Mouse (Mus musculus) limb, embryonic 15.5 days (tissue): ENCODE data around the gene Prss36. TPM values are rescaled to one million over a fixed set of nuclear protein-coding genes. Genes with fewer than 3 reads are reported as not detected.
A peak's percentile ranks its signal among the peaks of the same experiment; 100 is the strongest.
"Not testable (repeated sequence)": the region's sequence is repeated elsewhere in the genome, so short reads cannot be mapped to it uniquely, and the experiment has no call there.

ENCODE experiments used
- ATAC-seq: fragments of 200-750 bp; cut with Nextera tagmentation; 2 replicates; pipeline ENCODE4 v1.8.0; 2017; ENCODE audit warnings: low read depth, moderate TSS enrichment; ENCODE audit not compliant: insufficient number of reproducible peaks, low FRiP score, low TSS enrichment
- H3K27ac ChIP-seq: fragments of 300-500 bp; sonication (generic); 2 replicates; pipeline ENCODE4 v1.5.1; 2015; ENCODE audit warnings: moderate library complexity, mild to moderate bottlenecking, inconsistent platforms
- H3K27me3 ChIP-seq: fragments of 300-500 bp; sonication (generic); 2 replicates; pipeline ENCODE4 v1.6.1; 2015; ENCODE audit warnings: inconsistent platforms
- H3K36me3 ChIP-seq: fragments of 300-500 bp; sonication (generic); 2 replicates; pipeline ENCODE4 v1.6.1; 2015; ENCODE audit warnings: inconsistent platforms
- H3K4me1 ChIP-seq: fragments of 300-500 bp; sonication (generic); 2 replicates; pipeline ENCODE4 v1.6.1; 2015; ENCODE audit warnings: inconsistent platforms
- H3K4me2 ChIP-seq: fragments of 300-500 bp; sonication (generic); 2 replicates; pipeline ENCODE4 v1.6.1; 2015; ENCODE audit warnings: mild to moderate bottlenecking, inconsistent platforms
- H3K4me3 ChIP-seq: fragments of 300-500 bp; sonication (generic); 2 replicates; pipeline ENCODE4 v1.5.1; 2015; ENCODE audit warnings: mild to moderate bottlenecking, inconsistent platforms
- H3K9ac ChIP-seq: fragments of 300-500 bp; sonication (generic); 2 replicates; pipeline ENCODE4 v1.6.1; 2015; ENCODE audit warnings: inconsistent platforms
- H3K9me3 ChIP-seq: fragments of 300-500 bp; sonication (generic); 2 replicates; pipeline ENCODE4 v1.6.1; 2016; ENCODE audit warnings: inconsistent platforms
- WGBS: fragments of 180-500 bp; shearing (Covaris S2); methylation state at CpG from one replicate; pipeline ENCODE4 v1.1.7; 2015; 5-methylcytosine and 5-hydroxymethylcytosine counted together
- polyA plus RNA-seq: library from polyadenylated mRNA; unstranded; fragments of >200 nt; fragmentation: Nextera tagmentation; extraction: Ambion mirVana; gene quantifications from 2 replicates; pipeline ENCODE4 v1.2.1, GENCODE M21; 2015

The Prss36 gene
- polyA plus RNA-seq, 1 experiment from 2014 or later, result 11.6 TPM

DNA sequence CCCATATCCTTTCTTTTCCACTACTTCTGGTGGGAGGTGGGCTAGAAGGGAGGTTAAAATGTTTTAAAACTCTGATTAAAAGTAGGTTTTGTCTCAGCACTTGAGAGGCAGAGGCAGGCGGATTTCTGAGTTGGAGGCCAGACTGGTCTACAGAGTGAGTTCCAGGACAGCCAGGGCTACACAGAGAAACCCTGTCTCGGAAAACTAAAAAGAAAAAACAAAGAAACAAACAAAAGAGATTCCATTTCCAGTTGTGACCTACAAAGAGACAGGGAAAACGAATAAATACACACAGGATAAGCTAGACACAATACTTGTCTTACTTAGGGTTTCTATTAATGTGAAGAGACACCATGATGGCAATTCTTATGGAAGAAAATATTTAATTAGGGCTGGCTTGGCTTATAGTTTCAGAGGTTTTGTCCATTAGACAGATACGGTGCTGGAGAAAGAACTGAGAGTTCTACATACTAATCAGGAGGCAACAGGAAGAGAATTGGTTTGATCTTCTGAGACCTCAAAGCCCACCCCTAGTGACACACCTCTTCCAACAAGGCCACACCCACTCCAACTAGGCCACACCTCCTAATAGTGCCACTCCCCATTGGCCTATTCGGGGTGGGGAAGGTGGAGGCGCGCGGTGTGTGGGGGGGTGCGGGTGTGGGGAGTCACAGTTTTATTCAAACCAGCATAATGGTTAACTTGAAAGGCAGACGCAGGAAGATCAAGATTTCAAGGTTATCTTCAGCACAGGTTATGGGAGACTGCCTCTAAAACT is 48.2 kb downstream of the Prss36 start:
- Histone ChIP-seq H3K4me2 (no peak overlapping the region), H3K4me1 (peaks cover 10% of the 10 kb centered on the region), H3K9ac (no peak overlapping the region), H3K27me3 (no peaks in the 10 kb centered on the region), H3K27ac (no peak overlapping the region), H3K36me3 (no peaks in the 10 kb centered on the region), H3K9me3 (no peaks in the 10 kb centered on the region), H3K4me3 (no peak overlapping the region)
- no peak for ATAC-seq
- 30% methylated on average over 10 of the region's 10 CpGs for WGBS

DNA sequence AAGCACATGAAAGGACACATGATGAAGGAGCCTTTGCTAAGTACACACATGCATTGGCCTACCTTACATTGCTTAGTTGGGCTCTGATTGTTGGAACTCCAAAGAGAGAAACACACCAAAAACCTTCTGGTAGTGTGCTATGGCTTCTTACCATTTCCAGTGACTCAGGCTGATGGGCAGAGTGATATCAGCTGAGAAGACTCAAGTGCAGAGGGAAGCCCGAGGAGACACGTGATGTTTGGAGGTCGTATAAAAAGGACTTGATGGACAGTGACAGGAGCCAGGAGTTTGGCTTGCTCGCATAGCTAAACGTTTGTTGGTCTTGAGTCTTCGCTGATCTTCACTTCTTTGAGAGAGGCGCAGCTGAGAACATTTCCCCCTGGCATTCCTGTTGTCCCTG is 49.0 kb downstream of the Prss36 start:
- Histone ChIP-seq H3K27ac (no peak overlapping the region), H3K9me3 (no peaks in the 10 kb centered on the region), H3K4me2 (no peak overlapping the region), H3K4me3 (no peak overlapping the region), H3K27me3 (no peaks in the 10 kb centered on the region), H3K4me1 (peaks cover 10% of the 10 kb centered on the region), H3K36me3 (peaks cover 7% of the 10 kb centered on the region), H3K9ac (no peak overlapping the region)
- no peak for ATAC-seq
- WGBS, result 84% methylated on average over 7 of the region's 7 CpGs

DNA sequence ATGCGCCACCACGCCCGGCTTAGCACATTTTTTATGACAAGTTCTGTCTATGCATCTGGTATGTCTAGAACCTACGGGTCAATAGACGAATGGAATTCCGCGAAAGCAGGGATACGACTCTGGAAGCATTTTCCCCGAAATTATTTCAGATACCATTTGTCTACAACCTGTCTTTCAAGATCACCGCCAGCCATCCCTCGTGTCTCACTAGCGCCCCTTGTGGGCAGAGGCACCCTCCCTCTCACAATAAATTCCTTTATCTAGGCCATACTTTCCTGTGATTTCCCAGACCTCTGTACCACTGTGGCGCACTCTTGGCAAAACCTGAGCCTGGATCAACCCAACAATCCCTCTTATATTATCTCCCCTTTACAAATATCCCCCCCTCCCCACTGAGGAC is 50.1 kb downstream of the Prss36 start:
- H3K9me3 ChIP-seq, result no peaks in the 10 kb centered on the region
- no peak overlapping the region for H3K27ac ChIP-seq

GRCm38 (mm10) chr7:127895891-127896290 is 50.6 kb downstream of the Prss36 start:
- Histone ChIP-seq H3K27ac (peak overlapping the region; percentile 47; the same call in 1 of the 2 replicates), H3K36me3 (peaks cover 24% of the 10 kb centered on the region), H3K4me3 (peak overlapping the region; percentile 74), H3K4me2 (peak overlapping the region; percentile 79)
- WGBS, result 76% methylated on average over 7 of the region's 7 CpGs
- H3K9me3 ChIP-seq, H3K9ac ChIP-seq, H3K4me1 ChIP-seq, ATAC-seq, H3K27me3 ChIP-seq: not testable (repeated sequence)

More for the DNA sequence above, 50.1 kb downstream of the Prss36 start:
- H3K9ac ChIP-seq, result no peak overlapping the region
- peaks cover 19% of the 10 kb centered on the region for H3K36me3 ChIP-seq
- H3K4me3 ChIP-seq, result no peak overlapping the region
- ATAC-seq, result no peak
- peaks cover 10% of the 10 kb centered on the region for H3K4me1 ChIP-seq
- H3K27me3 ChIP-seq, result no peaks in the 10 kb centered on the region
- H3K4me2 ChIP-seq, result no peak overlapping the region
- WGBS, result 60% methylated on average over 13 of the region's 13 CpGs

DNA sequence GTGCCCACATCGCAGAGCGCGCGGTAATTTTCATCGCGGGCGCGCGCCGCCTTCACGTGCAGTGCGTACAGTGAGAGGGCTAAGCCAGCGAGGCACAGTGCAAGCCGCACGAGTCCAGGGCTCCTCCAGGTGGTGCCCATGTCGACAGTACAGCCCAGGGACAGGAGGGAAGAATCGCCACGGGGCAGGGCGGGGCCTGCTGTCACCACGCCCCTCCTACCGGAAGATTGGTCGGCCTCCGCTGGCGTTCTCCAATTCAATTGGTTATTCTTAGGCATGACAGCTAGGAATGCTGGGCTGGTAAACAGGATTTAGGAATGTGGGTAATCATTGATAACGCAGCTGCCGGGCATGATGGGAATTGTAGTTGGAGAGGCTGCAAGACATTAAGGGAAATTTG is 51.1 kb downstream of the Prss36 start, which contains the start of the genes Gm21974 and Vkorc1:
Gm21974 (minus strand) TSS at position 13 of the 400 bp plus-strand sequence.
Vkorc1 (minus strand) TSS at position 176 of the 400 bp plus-strand sequence.
- Histone ChIP-seq H3K4me2 (peak within 1 kb of the TSS; percentile 79), H3K9ac (peak within 1 kb of the TSS; percentile 74), H3K36me3 (peaks cover 28% of the 10 kb centered on the region), H3K4me1 (peaks cover 13% of the 10 kb centered on the region), H3K27ac (peak within 1 kb of the TSS; percentile 90), H3K27me3 (no peaks in the 10 kb centered on the region), H3K4me3 (peak within 1 kb of the TSS; percentile 74), H3K9me3 (no peaks in the 10 kb centered on the region)
- WGBS, result under 1% methylated on average over 26 of the region's 26 CpGs
- peak; percentile 94 for ATAC-seq

- Histone ChIP-seq H3K4me3 (peak overlapping the region; percentile 74), H3K4me1 (peaks cover 19% of the 10 kb centered on the region), H3K4me2 (peak overlapping the region; percentile 79), H3K9ac (no peak overlapping the region), H3K9me3 (no peaks in the 10 kb centered on the region), H3K27me3 (no peaks in the 10 kb centered on the region), H3K36me3 (peaks cover 37% of the 10 kb centered on the region), H3K27ac (peak overlapping the region; percentile 90; the same call in 1 of the 2 replicates)
- no peak for ATAC-seq
- WGBS, result 66% methylated on average over 5 of the region's 5 CpGs
Measured at GRCm38 (mm10) chr7:127894480-127894879, 52.0 kb downstream of the Prss36 start.

DNA sequence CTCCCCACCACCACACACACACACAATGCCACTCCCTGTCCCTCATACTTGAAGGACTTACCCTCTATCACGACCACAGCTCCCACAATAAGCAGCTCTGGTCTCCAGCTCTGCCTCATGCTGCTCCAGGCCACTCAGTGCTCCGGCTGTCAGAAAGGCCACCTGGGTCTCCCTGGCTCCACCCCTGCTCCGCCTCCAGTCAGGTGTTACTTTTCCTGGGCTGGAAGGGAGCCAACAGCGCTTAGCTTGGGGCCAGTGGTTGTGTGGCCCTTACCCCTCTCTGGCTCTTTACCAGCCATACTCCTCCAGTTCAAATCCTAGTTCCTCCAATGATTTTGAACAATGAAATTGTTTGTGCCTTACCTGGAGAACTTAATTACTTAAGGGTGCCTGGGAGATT is 55.7 kb downstream of the Prss36 start, which contains the start of gene Prss53:
Prss53 (minus strand) TSS at position 173 of the 400 bp plus-strand sequence.
- H3K27ac ChIP-seq, result peak within 1 kb of the TSS; percentile 3; the same call in 1 of the 2 replicates
- H3K36me3 ChIP-seq, result peaks cover 72% of the 10 kb centered on the region
- 20% methylated on average over 4 of the region's 4 CpGs for WGBS

DNA sequence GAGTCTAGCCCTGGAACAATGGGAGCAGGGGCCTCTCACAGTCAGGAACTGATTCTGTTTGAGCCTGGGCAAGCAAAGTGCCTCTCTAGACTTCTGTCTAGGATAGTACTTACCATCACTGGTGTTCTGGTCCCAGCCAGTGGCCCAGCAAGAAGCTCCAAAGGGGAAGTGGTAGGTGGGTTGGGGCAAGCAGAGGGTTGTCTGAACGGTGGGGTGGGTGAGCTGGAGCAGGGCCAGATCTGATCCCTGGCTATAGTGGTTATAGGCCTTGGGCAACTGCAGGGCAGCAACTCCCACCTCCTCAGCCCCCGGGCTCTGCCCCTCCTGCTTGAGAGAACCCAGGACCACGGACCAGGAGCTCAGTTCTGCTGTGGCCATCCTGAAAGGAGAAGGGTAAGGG is 57.7 kb downstream of the Prss36 start:
- Histone ChIP-seq H3K4me3 (no peak overlapping the region), H3K36me3 (peaks cover 91% of the 10 kb centered on the region)
- WGBS, result 62% methylated on average over 3 of the region's 3 CpGs

More for the DNA sequence above, 55.7 kb downstream of the Prss36 start, which contains the start of gene Prss53:
- no peak within 1 kb of the TSS for H3K9ac ChIP-seq
- H3K4me2 ChIP-seq, result no peak within 1 kb of the TSS
- H3K4me1 ChIP-seq, result peaks cover 26% of the 10 kb centered on the region
- no peaks in the 10 kb centered on the region for H3K9me3 ChIP-seq
- H3K27me3 ChIP-seq, result no peaks in the 10 kb centered on the region
- no peak for ATAC-seq
- H3K4me3 ChIP-seq, result no peak within 1 kb of the TSS

GRCm38 (mm10) chr7:127887781-127888180 is 58.7 kb downstream of the Prss36 start:
- H3K4me3 ChIP-seq, result no peak overlapping the region
- H3K36me3 ChIP-seq, result peaks cover 97% of the 10 kb centered on the region
- no peaks in the 10 kb centered on the region for H3K27me3 ChIP-seq
- H3K9me3 ChIP-seq, result no peaks in the 10 kb centered on the region
- no peak overlapping the region for H3K27ac ChIP-seq
- ATAC-seq, result no peak
- H3K4me2 ChIP-seq, result no peak overlapping the region
- H3K4me1 ChIP-seq, result peaks cover 36% of the 10 kb centered on the region
- 66% methylated on average over 3 of the region's 3 CpGs for WGBS
- no peak overlapping the region for H3K9ac ChIP-seq

More for the DNA sequence above, 57.7 kb downstream of the Prss36 start:
- H3K4me1 ChIP-seq, result peaks cover 28% of the 10 kb centered on the region
- no peak overlapping the region for H3K4me2 ChIP-seq
- no peaks in the 10 kb centered on the region for H3K27me3 ChIP-seq
- H3K27ac ChIP-seq, result no peak overlapping the region
- ATAC-seq, result no peak
- no peaks in the 10 kb centered on the region for H3K9me3 ChIP-seq
- H3K9ac ChIP-seq, result no peak overlapping the region

GRCm38 (mm10) chr7:127887191-127887590 is 59.3 kb downstream of the Prss36 start:
- H3K4me2 ChIP-seq, result no peak overlapping the region
- H3K4me1 ChIP-seq, result peaks cover 36% of the 10 kb centered on the region
- H3K9me3 ChIP-seq, result no peaks in the 10 kb centered on the region
- H3K27ac ChIP-seq, result no peak overlapping the region
- H3K4me3 ChIP-seq, result no peak overlapping the region
- H3K36me3 ChIP-seq, result peaks cover 97% of the 10 kb centered on the region
- H3K9ac ChIP-seq, result no peak overlapping the region
- no peaks in the 10 kb centered on the region for H3K27me3 ChIP-seq
- no peak for ATAC-seq
- 85% methylated on average over 8 of the region's 8 CpGs for WGBS

DNA sequence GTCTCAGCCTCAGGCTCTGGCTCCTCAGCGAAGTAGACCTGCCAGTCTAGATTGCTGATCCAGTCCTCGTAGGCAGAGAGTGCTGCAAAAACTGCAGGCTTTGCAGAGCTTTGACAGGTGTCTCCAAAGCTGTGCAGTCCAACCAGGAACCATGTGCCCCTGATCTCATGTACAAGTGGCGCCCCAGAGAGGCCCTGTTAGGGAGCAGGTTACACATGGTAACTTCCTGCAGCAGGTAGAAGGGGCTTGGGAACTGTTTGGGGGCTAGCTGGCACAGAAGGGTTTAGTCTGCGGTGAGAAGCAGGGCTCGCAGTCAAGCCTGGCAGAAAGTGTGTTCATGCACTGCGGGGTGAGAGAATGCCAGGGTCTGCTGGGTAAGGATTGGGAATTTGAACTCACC is 60.0 kb downstream of the Prss36 start:
- H3K4me2 ChIP-seq, result no peak overlapping the region
- H3K9me3 ChIP-seq, result no peaks in the 10 kb centered on the region
- no peak for ATAC-seq

GRCm38 (mm10) chr7:127885951-127886350 is 60.6 kb downstream of the Prss36 start:
- no peak overlapping the region for H3K9ac ChIP-seq
- ATAC-seq, result no peak

More for the DNA sequence above, 60.0 kb downstream of the Prss36 start:
- H3K27ac ChIP-seq, result no peak overlapping the region
- H3K36me3 ChIP-seq, result peaks cover 97% of the 10 kb centered on the region
- H3K9ac ChIP-seq, result no peak overlapping the region
- peaks cover 36% of the 10 kb centered on the region for H3K4me1 ChIP-seq
- no peaks in the 10 kb centered on the region for H3K27me3 ChIP-seq
- no peak overlapping the region for H3K4me3 ChIP-seq
- 85% methylated on average over 6 of the region's 6 CpGs for WGBS

More at GRCm38 (mm10) chr7:127885951-127886350, 60.6 kb downstream of the Prss36 start:
- peaks cover 36% of the 10 kb centered on the region for H3K4me1 ChIP-seq
- 53% methylated on average over 6 of the region's 6 CpGs for WGBS
- H3K27ac ChIP-seq, result no peak overlapping the region
- H3K4me3 ChIP-seq, result no peak overlapping the region
- no peaks in the 10 kb centered on the region for H3K27me3 ChIP-seq
- no peak overlapping the region for H3K4me2 ChIP-seq
- no peaks in the 10 kb centered on the region for H3K9me3 ChIP-seq
- peaks cover 97% of the 10 kb centered on the region for H3K36me3 ChIP-seq
